Mouse (Mus musculus) large intestine, adult 2 months (tissue): Measurements from ENCODE around the gene Ywhag. TPM values are rescaled to one million over a fixed set of nuclear protein-coding genes. Genes with fewer than 3 reads are reported as not detected.

Experiments used
- DNase-seq: peaks from one replicate; pipeline ENCODE4 v3.0.0-alpha.2; 2012; ENCODE audit warnings: low read depth, low spot score
- WGBS: fragments of 180-500 bp; shearing (Covaris S2); methylation state at CpG from one replicate; pipeline ENCODE4 v1.1.7; 2018; 5-methylcytosine and 5-hydroxymethylcytosine counted together
- polyA plus RNA-seq: library from polyadenylated mRNA; depleted of rRNA; stranded (reverse); fragments of >200 nt; gene quantifications from 2 replicates; pipeline ENCODE4 v1.2.3, GENCODE M21; 2012

Gene Ywhag
- polyA plus RNA-seq, 1 experiment: 41.6 TPM

- no peak for DNase-seq
- WGBS: 31% methylated on average over 4 of the region's 4 CpGs
These were observed 35.4 kb downstream of the Ywhag start for GRCm38 (mm10) chr5:135898995-135899394.

- DNase-seq: no peak
- 16% methylated on average over 3 of the region's 3 CpGs for WGBS
These were observed 36.4 kb downstream of the Ywhag start for GRCm38 (mm10) chr5:135898028-135898427.

- DNase-seq: no peak
- WGBS: 86% methylated on average over 6 of the region's 6 CpGs
These were observed 39.5 kb downstream of the Ywhag start for GRCm38 (mm10) chr5:135894958-135895357.

- 32% methylated on average over 9 of the region's 9 CpGs for WGBS
- DNase-seq: no peak
These were observed 41.6 kb downstream of the Ywhag start for GRCm38 (mm10) chr5:135892589-135893351.

- 31% methylated on average over 3 of the region's 3 CpGs for WGBS
- DNase-seq: no peak
These were observed 43.5 kb downstream of the Ywhag start for GRCm38 (mm10) chr5:135890920-135891319.

GRCm38 (mm10) chr5:135890323-135890722 is 44.1 kb downstream of the Ywhag start:
- DNase-seq: no peak
- 50% methylated on average over 4 of the region's 4 CpGs for WGBS

GRCm38 (mm10) chr5:135888405-135889215 is 45.8 kb downstream of the Ywhag start:
- WGBS: 4% methylated on average over 30 of the region's 30 CpGs
- no peak for DNase-seq

- under 1% methylated on average over 24 of the region's 24 CpGs for WGBS
- no peak for DNase-seq
These were observed 46.7 kb downstream of the Ywhag start, which contains the start of gene Hspb1 for GRCm38 (mm10) chr5:135887675-135888102. Gene Hspb1, plus strand, starts transcription at chr5:135887919.

- WGBS: 56% methylated on average over 6 of the region's 6 CpGs
These were observed 49.8 kb downstream of the Ywhag start for GRCm38 (mm10) chr5:135884641-135885040.

GRCm38 (mm10) chr5:135879449-135880158 is 54.8 kb downstream of the Ywhag start:
- 5% methylated on average over 13 of the region's 13 CpGs for WGBS
- DNase-seq: no peak

More at GRCm38 (mm10) chr5:135884641-135885040, 49.8 kb downstream of the Ywhag start:
- no peak for DNase-seq

- WGBS: under 1% methylated on average over 16 of the region's 16 CpGs
- no peak for DNase-seq
These were observed 56.6 kb downstream of the Ywhag start for GRCm38 (mm10) chr5:135877831-135878231.

GRCm38 (mm10) chr5:135877180-135877579 is 57.2 kb downstream of the Ywhag start:
- 8% methylated on average over 8 of the region's 8 CpGs for WGBS
- no peak for DNase-seq

GRCm38 (mm10) chr5:135873753-135874152 is 60.7 kb downstream of the Ywhag start:
- no peak for DNase-seq
- 56% methylated on average over 9 of the region's 9 CpGs for WGBS

- DNase-seq: no peak
- 23% methylated on average over 16 of the region's 16 CpGs for WGBS
These were observed 61.4 kb downstream of the Ywhag start for GRCm38 (mm10) chr5:135872996-135873395.

GRCm38 (mm10) chr5:135870505-135870904 is 63.9 kb downstream of the Ywhag start:
- no peak for DNase-seq
- 58% methylated on average over 5 of the region's 5 CpGs for WGBS

GRCm38 (mm10) chr5:135869661-135870423 is 64.6 kb downstream of the Ywhag start:
- DNase-seq: no peak
- WGBS: 57% methylated on average over 14 of the region's 14 CpGs

- WGBS: 8% methylated on average over 27 of the region's 27 CpGs
These were observed 65.8 kb downstream of the Ywhag start for GRCm38 (mm10) chr5:135868653-135869052.

GRCm38 (mm10) chr5:135867637-135868593 is 66.5 kb downstream of the Ywhag start:
- 3% methylated on average over 62 of the region's 89 CpGs for WGBS
- no peak for DNase-seq

More at GRCm38 (mm10) chr5:135868653-135869052, 65.8 kb downstream of the Ywhag start:
- DNase-seq: no peak
